Mouse (Mus musculus): Measurements from ENCODE around the gene Xlr5b.
"Not testable (repeated sequence)": the region's sequence is repeated elsewhere in the genome, so short reads cannot be mapped to it uniquely, and the experiment has no call there.

Xlr5b gene

DNA sequence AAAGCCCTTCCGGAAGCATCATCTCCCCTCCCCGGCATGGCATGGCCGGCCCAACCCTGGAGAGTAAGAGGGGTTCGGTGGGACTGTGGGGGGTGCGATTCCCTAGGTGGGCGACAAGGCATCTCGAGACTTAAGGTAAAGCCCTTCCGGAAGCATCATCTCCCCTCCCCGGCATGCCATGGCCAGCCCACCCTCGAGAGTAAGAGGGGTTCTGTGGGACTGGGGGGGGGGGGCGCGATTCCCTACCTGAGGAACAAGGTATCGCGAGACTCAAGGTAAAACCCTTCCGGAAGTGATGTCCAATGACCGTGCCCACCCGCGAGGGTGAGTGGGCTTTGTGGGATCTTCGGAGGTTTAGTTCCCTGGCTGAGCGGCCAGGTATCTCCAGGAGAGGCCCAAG lies at the start of gene Xlr5b:
TSS of gene Xlr5b (plus strand) at position 301 of the 400 bp plus-strand sequence.
- not testable (repeated sequence) for DNase-seq

GRCm38 (mm10) chrX:73116747-73117146 lies 31.8 kb upstream of the Xlr5b start, which contains the start of gene Gm14685:
Gene Gm14685, plus strand, starts transcription at chrX:73117047.
- DNase-seq: not testable (repeated sequence)

- not testable (repeated sequence) for DNase-seq
Measured at GRCm38 (mm10) chrX:73122859-73123829, 25.5 kb upstream of the Xlr5b start.

- DNase-seq: not testable (repeated sequence)
Measured at GRCm38 (mm10) chrX:73143218-73143618, 5.4 kb upstream of the Xlr5b start.

GRCm38 (mm10) chrX:73149350-73149749 lies 754 bp downstream of the Xlr5b start, which contains the start of gene DXBay18:
Gene DXBay18, minus strand, starts transcription at chrX:73149450.
- not testable (repeated sequence) for DNase-seq

- DNase-seq: not testable (repeated sequence)
Measured at GRCm38 (mm10) chrX:73176889-73177288, 28.3 kb downstream of the Xlr5b start, which contains the start of gene Spin2d. Gene Spin2d, minus strand, starts transcription at chrX:73176989.

- DNase-seq: not testable (repeated sequence)
Measured at GRCm38 (mm10) chrX:73191934-73192333, 43.3 kb downstream of the Xlr5b start, which contains the start of gene Xlr3b. Gene Xlr3b, plus strand, starts transcription at chrX:73192207.
